Mouse (Mus musculus): Measurements from ENCODE around the gene Vmn1r67.

Gene Vmn1r67

DNA sequence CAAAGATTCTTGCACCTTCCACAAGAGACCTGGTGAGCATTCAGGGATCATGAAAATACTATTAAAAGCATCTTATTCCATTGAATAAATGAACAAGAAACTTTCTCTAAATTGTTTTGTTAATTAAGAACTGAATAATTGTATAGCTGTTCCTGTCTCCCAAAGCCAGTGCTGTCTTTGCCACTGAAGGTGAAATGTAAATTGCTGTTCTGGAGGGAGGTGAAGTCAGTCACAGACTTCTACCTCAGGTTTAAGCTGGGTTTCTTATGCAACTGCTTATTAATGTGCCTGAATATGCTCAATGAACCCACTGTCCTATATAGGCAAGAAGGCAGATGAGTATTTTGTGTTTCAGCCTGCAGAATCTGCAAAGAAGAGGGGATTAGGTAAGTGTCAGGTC lies at the start of gene Vmn1r67:
TSS of gene Vmn1r67 (plus strand) at position 301 of the 400 bp plus-strand sequence.
- DNase-seq (ENCODE audit: low spot score in 2 of 2): no peak

DNA sequence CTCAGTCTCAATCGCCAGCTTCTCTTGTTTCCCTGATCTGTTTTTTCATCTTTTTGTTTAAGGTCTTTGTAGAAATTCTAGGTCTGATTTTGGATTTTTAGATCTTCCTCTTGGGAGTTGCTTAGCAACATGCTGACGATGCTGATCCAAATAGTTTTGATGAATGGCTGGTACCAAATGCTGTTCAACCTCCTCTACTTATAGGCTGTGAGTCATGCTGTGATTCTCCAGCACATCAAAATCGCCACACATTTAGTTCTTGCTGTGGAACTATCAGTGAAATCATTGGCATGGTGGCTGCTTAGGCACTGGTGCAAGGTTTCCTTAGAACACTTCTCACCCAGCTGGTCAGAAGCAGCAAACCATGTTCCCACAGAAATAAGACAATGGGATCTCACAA lies 15.0 kb downstream of the Vmn1r67 start:
- peak; percentile 5 to 10 for DNase-seq (ENCODE audit: low spot score in 2 of 2)

DNA sequence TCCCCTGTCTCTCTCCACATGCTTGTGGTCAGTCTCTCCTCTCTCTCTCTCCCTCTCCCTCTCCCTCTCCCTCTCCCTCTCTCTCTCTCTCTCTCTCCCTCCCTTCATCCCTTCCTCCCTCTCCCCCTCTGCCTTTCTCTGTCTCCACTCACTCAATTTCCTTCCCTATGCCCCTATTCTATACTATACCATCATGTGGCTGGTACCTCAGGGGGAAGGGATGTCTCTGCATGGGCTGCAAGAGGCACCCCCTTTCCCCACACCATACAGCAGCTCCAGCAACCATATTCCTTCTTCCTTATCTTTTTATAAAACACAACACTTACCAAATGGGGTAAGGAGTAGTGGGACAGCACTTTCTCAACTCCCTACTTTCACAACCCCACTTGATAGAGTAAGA lies 36.7 kb downstream of the Vmn1r67 start:
- DNase-seq (ENCODE audit: low spot score in 2 of 2): no peak

DNA sequence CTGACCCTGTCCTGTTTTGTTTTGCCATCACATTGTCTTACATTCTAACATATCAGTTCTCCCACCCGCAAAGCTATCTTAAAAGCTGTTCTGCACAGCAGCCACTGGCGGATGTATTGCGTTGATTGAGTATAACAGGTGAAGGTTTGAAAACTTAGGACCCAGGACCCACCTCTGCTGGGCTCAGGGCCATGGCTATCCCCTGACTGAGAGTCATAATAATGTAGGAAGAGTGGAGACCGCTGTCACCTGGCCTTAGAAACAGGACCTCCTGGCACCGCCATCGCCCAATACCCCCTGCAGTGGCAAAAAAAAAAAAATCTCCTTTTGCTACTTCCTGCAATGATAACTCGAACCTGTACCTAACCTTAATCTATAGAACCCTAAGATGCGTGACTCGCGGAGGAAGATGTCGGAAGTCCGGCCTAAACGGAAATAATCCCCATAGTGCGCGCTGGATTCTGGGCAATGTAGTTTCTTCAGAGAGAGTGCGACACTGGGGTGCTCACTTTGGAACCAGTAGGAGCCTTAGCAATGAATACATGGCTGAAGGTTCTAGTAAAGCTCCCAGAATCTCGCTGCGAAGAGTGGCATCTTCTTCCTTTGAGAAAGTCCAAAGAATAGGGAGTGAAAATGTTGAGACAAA lies 37.6 kb downstream of the Vmn1r67 start:
- DNase-seq (ENCODE audit: low spot score in 2 of 2): peak; percentile 52 to 61

DNA sequence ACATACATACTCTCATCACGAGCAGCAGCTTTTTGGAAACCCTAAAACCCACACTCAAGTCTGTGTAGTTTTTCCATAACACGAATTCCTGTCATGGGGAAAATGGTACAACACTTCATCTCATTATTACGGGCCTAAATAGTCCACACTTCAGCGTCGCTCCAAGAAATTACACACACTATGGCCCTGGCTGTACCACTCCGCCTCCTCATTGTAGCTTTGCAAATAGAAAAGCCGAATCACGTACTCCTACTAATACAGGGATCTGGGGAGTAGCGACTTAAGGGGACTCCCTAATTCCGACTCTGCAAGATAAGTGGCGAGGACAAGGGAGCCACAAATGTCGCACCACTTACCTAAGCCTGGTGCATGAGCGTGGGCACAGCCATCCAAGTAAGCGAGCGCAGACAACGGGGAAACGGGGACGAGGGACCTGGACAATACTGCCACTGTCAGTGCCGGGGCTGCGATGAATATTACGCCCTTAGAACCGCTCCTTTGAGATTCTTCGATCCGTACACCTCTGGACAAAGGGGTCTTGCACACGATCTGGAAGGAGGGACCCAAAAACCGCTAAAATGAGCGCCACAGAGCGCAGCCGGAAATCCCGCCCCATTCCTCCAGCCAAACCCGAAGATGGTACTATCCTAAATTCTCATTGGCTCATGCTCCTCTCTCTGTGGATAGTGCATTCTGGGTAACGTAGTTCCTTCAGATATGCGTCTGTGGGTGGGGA lies 51.8 kb downstream of the Vmn1r67 start, which contains the start of gene Zik1:
TSS of gene Zik1 (minus strand) at position 609 of the 736 bp plus-strand sequence.
- DNase-seq (ENCODE audit: low spot score in 2 of 2): peak; percentile 77 to 86

DNA sequence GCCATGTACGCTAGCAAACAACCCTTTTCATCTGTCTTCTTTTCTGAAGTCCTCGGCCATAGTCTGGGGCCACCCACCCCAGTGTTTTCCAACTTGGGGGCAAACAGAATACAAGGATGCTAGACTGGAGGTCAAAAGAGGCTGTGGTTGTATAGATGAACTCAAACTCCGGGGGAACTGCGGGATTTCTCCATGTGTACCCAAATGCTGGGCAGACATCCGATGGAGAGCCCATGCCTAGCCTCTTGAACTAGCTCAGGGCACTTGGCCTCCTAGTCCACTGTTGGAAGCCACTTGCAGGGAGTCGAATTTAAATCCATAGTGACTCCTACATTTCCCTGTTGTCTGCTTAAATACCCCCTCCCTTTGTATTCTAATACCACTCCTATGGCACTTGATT lies 52.4 kb downstream of the Vmn1r67 start:
- no peak for DNase-seq (ENCODE audit: low spot score in 2 of 2)
